Mouse (Mus musculus) C2C12 (cell line): ENCODE results near the gene Fam117a. TPM values are rescaled to one million over a fixed set of nuclear protein-coding genes. Genes with fewer than 3 reads are reported as not detected.
A peak's percentile ranks its signal among the peaks of the same experiment; 100 is the strongest.

Experiments used
- H3K27me3 ChIP-seq: one replicate; pipeline ENCODE4 v1.6.1; 2011; ENCODE audit not compliant: control insufficient read depth, insufficient read depth, insufficient read length
- H3K36me3 ChIP-seq: one replicate; pipeline ENCODE4 v1.6.1; 2011; ENCODE audit not compliant: control insufficient read depth, insufficient read depth
- H3K4me3 ChIP-seq: one replicate; pipeline ENCODE4 v1.5.1; 2011; ENCODE audit warnings: mild to moderate bottlenecking, control low read depth; ENCODE audit not compliant: poor library complexity, insufficient read depth, severe bottlenecking
- H3K79me2 ChIP-seq: one replicate; pipeline ENCODE4 v1.6.1; 2011; ENCODE audit not compliant: control insufficient read depth, insufficient read depth
- H3K79me3 ChIP-seq: one replicate; pipeline ENCODE4 v1.6.1; 2011; ENCODE audit warnings: low read depth, control low read depth
- H3ac ChIP-seq: one replicate; pipeline ENCODE3; 2011; ENCODE audit warnings: low read depth; ENCODE audit not compliant: control insufficient read depth, insufficient read length
- CEBPB ChIP-seq: IDR thresholded peaks from one replicate; pipeline ENCODE4 v1.6.1; 2011; ENCODE audit warnings: low read depth, mild to moderate bottlenecking, control low read depth, moderate library complexity
- CTCF ChIP-seq: IDR thresholded peaks from one replicate; pipeline ENCODE4 v1.5.1; 2011; ENCODE audit not compliant: control insufficient read depth, insufficient read depth, insufficient read length
- FOSL1 ChIP-seq: IDR thresholded peaks from one replicate; pipeline ENCODE4 v1.8.0; 2011; ENCODE audit warnings: mild to moderate bottlenecking, low read length; ENCODE audit not compliant: poor library complexity, insufficient read depth, severe bottlenecking
- MAX ChIP-seq: IDR thresholded peaks from one replicate; pipeline ENCODE4 v1.6.1; 2011; ENCODE audit warnings: mild to moderate bottlenecking, control low read depth
- MYOD1 ChIP-seq: IDR thresholded peaks from one replicate; pipeline ENCODE4 v1.6.1; 2011; ENCODE audit warnings: low read depth; ENCODE audit not compliant: control insufficient read depth, insufficient read length
- MYOG ChIP-seq: IDR thresholded peaks from one replicate; pipeline ENCODE4 v1.6.1; 2011; ENCODE audit not compliant: control insufficient read depth, insufficient read length; ENCODE audit errors: extremely low read depth
- USF1 ChIP-seq: IDR thresholded peaks from one replicate; pipeline ENCODE4 v1.6.1; 2011; ENCODE audit warnings: low read depth, mild to moderate bottlenecking, control low read depth, moderate library complexity
- polyA plus RNA-seq: library from polyadenylated mRNA; unstranded; fragments of >200 nt; fragmentation: generic; extraction: Trizol; gene quantifications from one replicate; pipeline ENCODE4 v1.2.1, GENCODE M21; 2012; ENCODE audit warnings: missing spikeins

The Fam117a gene
- polyA plus RNA-seq, 1 experiment = 7.7 TPM

DNA sequence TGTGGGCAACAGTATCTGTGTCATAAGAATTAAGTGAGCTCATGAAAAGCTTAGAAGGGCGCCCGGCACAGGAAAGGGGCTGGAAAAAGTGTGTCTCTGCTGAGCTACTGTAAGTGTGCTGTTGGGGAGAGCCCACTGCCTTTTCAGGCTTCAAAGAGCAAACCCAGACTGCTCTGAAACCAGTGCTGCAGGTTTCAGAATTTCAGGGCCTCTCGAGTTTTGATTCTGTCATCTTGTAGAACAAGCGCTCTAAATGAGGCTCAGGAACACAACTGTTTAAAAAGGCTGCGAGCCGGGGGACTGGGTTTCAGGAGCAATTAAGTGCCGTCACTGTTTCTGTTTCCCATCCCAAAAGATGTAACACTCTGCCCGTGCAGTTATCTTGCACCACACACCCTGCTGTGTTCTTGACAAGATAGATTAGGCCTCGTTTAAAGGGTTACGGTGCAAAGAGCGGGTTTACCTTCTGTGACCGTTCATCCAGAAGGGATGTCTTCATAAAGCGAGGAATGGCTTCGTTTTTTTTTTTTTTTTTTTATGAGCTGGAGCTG lies 2.7 kb downstream of the Fam117a start:
- no peak for TF ChIP-seq CEBPB
- no peak for TF ChIP-seq MYOD1
- TF ChIP-seq USF1 = no peak
- TF ChIP-seq CTCF = no peak
- TF ChIP-seq MYOG = no peak
- no peak for TF ChIP-seq MAX
- no peak for TF ChIP-seq FOSL1
- Histone ChIP-seq H3K79me3 (no peaks in the 10 kb centered on the region), H3K4me3 (no peak overlapping the region), H3K27me3 (no peaks in the 10 kb centered on the region), H3K79me2 (no peaks in the 10 kb centered on the region), H3ac (peak overlapping the region; percentile 24), H3K36me3 (no peaks in the 10 kb centered on the region)

DNA sequence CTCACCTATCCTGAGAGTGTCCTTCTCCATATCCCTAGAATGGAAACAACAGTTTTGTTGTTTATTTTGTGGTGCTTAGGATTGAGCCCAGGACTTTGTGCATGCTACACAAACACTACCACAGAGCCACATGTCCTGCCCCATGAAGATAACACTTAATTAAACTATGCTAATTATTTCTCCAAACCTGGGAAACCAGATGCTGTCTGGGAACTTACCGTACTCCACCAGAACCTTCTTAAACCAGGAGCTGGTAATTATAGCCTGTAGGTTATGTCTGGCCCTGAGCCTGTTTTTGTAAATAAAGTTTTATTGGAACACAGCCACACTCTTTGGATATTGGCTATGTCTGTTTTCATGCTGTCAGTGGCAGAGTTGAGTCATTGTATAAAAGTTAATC lies 3.4 kb downstream of the Fam117a start:
- no peak overlapping the region for H3ac ChIP-seq
- H3K79me2 ChIP-seq = no peaks in the 10 kb centered on the region
- H3K4me3 ChIP-seq = no peak overlapping the region
- H3K36me3 ChIP-seq = no peaks in the 10 kb centered on the region
- no peaks in the 10 kb centered on the region for H3K27me3 ChIP-seq
- TF ChIP-seq FOSL1 (no peak), CTCF (no peak), USF1 (no peak), MYOG (no peak), CEBPB (no peak), MAX (no peak), MYOD1 (no peak)
- no peaks in the 10 kb centered on the region for H3K79me3 ChIP-seq

DNA sequence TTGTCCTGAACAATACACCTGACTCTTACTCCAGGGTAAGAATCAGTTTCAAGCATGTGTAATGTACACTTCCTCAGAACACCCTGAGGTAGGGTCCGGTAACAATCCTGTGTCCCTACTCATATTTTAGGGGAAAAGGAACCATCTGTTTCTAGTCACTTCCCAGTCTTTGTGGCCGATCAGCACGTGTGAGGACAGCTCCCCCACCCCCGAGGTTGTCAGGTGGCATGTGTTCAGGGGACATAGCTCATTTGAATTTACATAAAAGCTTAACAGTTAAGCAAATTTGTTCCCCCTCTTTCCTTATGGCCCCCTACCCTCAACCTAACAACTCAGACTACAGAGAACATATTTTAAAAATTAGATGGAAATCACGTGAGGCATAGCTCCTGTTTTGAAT lies 3.8 kb downstream of the Fam117a start:
- no peak overlapping the region for H3K4me3 ChIP-seq
- H3K79me3 ChIP-seq = no peaks in the 10 kb centered on the region
- H3ac ChIP-seq = no peak overlapping the region
- no peak for TF ChIP-seq MAX
- no peak for TF ChIP-seq MYOD1
- no peak for TF ChIP-seq USF1
- no peak for TF ChIP-seq MYOG
- TF ChIP-seq CTCF = no peak
- no peak for TF ChIP-seq FOSL1
- TF ChIP-seq CEBPB = no peak
- H3K79me2 ChIP-seq = no peaks in the 10 kb centered on the region
- H3K27me3 ChIP-seq = no peaks in the 10 kb centered on the region
- no peaks in the 10 kb centered on the region for H3K36me3 ChIP-seq

DNA sequence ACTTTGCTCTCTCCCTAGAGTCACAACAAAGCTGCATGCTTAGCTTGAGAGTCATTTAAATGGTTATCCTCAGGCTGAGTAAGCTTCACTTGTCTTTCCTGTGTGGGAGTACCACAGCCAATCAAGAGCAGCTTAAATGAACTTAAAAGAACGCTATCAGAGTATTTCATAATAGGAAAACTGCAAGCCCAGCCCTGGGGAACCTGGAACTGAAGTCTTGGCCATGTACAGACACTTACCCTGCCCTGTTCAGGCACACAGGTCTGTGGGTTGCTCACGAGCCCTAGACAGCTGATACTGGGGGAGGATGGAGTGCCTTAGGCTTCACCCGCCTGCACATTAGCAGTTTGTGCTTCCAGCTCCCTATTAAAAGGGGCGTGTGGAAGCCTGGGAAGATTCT lies 6.4 kb downstream of the Fam117a start:
- TF ChIP-seq MYOG = no peak
- no peak for TF ChIP-seq CEBPB
- no peak for TF ChIP-seq FOSL1
- no peak for TF ChIP-seq MAX
- TF ChIP-seq CTCF = no peak
- no peak for TF ChIP-seq MYOD1
- no peak for TF ChIP-seq USF1
- H3K79me2 ChIP-seq = no peaks in the 10 kb centered on the region
- no peaks in the 10 kb centered on the region for H3K36me3 ChIP-seq
- no peak overlapping the region for H3ac ChIP-seq
- no peaks in the 10 kb centered on the region for H3K79me3 ChIP-seq
- H3K4me3 ChIP-seq = no peak overlapping the region
- H3K27me3 ChIP-seq = no peaks in the 10 kb centered on the region

DNA sequence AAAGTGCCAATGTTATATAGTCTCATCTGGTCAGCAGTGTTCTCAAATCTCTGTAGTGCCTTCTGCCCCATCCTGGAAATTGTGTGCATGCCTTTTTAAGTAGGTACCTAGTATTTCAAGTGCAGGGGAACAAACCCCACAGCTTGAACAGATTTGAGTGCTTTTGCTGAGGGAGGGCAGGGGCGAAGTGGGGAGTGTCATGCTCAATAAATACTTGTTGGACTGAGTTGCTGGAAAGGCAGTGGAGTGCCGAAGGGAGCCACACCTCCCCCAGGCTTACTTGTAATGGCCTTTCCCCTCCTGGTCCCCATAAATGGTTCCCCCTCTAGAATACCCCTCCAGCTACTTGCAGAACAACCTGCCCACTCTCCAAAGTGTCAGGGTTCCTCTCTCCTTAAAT lies 7.4 kb downstream of the Fam117a start:
- Histone ChIP-seq H3K27me3 (no peaks in the 10 kb centered on the region), H3K4me3 (no peak overlapping the region), H3K79me2 (no peaks in the 10 kb centered on the region), H3K79me3 (no peaks in the 10 kb centered on the region), H3K36me3 (no peaks in the 10 kb centered on the region), H3ac (no peak overlapping the region)
- no peak for TF ChIP-seq USF1
- TF ChIP-seq MAX = no peak
- TF ChIP-seq CEBPB = no peak
- no peak for TF ChIP-seq CTCF
- TF ChIP-seq MYOD1 = no peak
- TF ChIP-seq FOSL1 = no peak
- TF ChIP-seq MYOG = no peak

DNA sequence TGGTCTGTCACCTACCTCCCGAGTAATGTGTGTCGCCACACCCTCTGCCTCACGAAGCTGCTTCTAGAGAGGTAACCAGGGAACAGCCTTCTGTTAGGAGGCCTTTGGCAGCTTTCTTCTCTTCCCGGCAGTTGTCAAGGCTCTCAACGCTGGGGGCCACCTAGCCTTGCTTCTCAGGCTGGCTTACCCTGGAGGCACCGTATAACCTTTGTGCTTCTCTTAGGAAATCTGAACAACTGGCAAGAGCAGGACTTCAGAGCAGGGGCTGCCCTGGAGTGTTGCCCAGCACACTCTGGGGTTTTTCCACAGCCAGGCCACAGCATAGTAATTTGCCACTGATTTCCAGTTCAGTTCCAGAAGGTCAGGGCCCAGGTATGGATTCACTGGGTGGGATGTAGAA lies 13.5 kb downstream of the Fam117a start:
- no peak for TF ChIP-seq FOSL1
- no peak for TF ChIP-seq CEBPB
- Histone ChIP-seq H3K27me3 (no peaks in the 10 kb centered on the region), H3ac (no peak overlapping the region), H3K36me3 (no peaks in the 10 kb centered on the region), H3K4me3 (no peak overlapping the region), H3K79me3 (no peaks in the 10 kb centered on the region), H3K79me2 (no peaks in the 10 kb centered on the region)
